Mouse (Mus musculus): ENCODE results near the gene Zfp811. TPM values are rescaled to one million over a fixed set of nuclear protein-coding genes. Genes with fewer than 3 reads are reported as not detected.

Zfp811 gene
- polyA plus RNA-seq, 1 experiment from 2014 or later = 1.3 TPM

- Histone ChIP-seq H3K36me3 (ENCODE audit: control insufficient read depth, insufficient read depth, low read length) (peaks cover 48% of the 10 kb centered on the region), H3K4me2 (ENCODE audit: low read length) (no peak overlapping the region), H3K4me3 (ENCODE audit: control insufficient read depth in 1 of 2, insufficient read depth in 1 of 2, low read depth in 1 of 2, low read length in 2 of 2) (no peak overlapping the region), H3K9me3 (ENCODE audit: control insufficient read depth, low read length) (no peaks in the 10 kb centered on the region), H3K27me3 (ENCODE audit: control insufficient read depth, insufficient read depth, low read length) (no peaks in the 10 kb centered on the region), H3K27ac (replicated peaks in 1 of 2; ENCODE audit: control insufficient read depth in 1 of 2, insufficient read depth in 1 of 2, low read depth in 2 of 2, low read length in 2 of 2) (no peak overlapping the region), H3K4me1 (ENCODE audit: control insufficient read depth in 2 of 2, insufficient read depth in 2 of 2, low read length in 2 of 2) (no peaks in the 10 kb centered on the region), H3K9ac (ENCODE audit: low read length) (no peak overlapping the region)
- no peak for ATAC-seq (ENCODE audit: insufficient number of reproducible peaks, insufficient read depth, low FRiP score, low read depth)
- WGBS = 97% methylated on average over 1 of the region's 1 CpGs
These were observed 6.5 kb upstream of the Zfp811 start for GRCm38 (mm10) chr17:32816074-32816784.

- peaks cover 0 to 2% of the 10 kb centered on the region in 2 experiments; a peak in 1 of 4 replicates for H3K4me1 ChIP-seq (ENCODE audit: control insufficient read depth in 2 of 2, insufficient read depth in 2 of 2, low read length in 2 of 2)
- H3K9ac ChIP-seq (ENCODE audit: low read length) = no peak overlapping the region
- 67% methylated on average over 7 of the region's 7 CpGs for WGBS
- peaks cover 29% of the 10 kb centered on the region for H3K36me3 ChIP-seq (ENCODE audit: control insufficient read depth, insufficient read depth, low read length)
- H3K27me3 ChIP-seq (ENCODE audit: control insufficient read depth, insufficient read depth, low read length) = no peaks in the 10 kb centered on the region
- H3K9me3 ChIP-seq (ENCODE audit: control insufficient read depth, low read length) = no peaks in the 10 kb centered on the region
- no peak for ATAC-seq (ENCODE audit: insufficient number of reproducible peaks, insufficient read depth, low FRiP score, low read depth)
- H3K27ac ChIP-seq (replicated peaks in 1 of 2; ENCODE audit: control insufficient read depth in 1 of 2, insufficient read depth in 1 of 2, low read depth in 2 of 2, low read length in 2 of 2) = no peak overlapping the region
- H3K4me2 ChIP-seq (ENCODE audit: low read length) = no peak overlapping the region
- no peak overlapping the region for H3K4me3 ChIP-seq (ENCODE audit: control insufficient read depth in 1 of 2, insufficient read depth in 1 of 2, low read depth in 1 of 2, low read length in 2 of 2)
These were observed 4.4 kb upstream of the Zfp811 start for GRCm38 (mm10) chr17:32814136-32814535.

GRCm38 (mm10) chr17:32810648-32811047 lies 917 bp upstream of the Zfp811 start:
- ATAC-seq (ENCODE audit: insufficient number of reproducible peaks, insufficient read depth, low FRiP score, low read depth) = no peak
- peaks cover 7% of the 10 kb centered on the region; the same call in 1 of the 2 replicates for H3K36me3 ChIP-seq (ENCODE audit: control insufficient read depth, insufficient read depth, low read length)
- H3K4me2 ChIP-seq (ENCODE audit: low read length) = no peak overlapping the region
- no peaks in the 10 kb centered on the region for H3K27me3 ChIP-seq (ENCODE audit: control insufficient read depth, insufficient read depth, low read length)
- no peaks in the 10 kb centered on the region for H3K9me3 ChIP-seq (ENCODE audit: control insufficient read depth, low read length)
- no peak overlapping the region for H3K27ac ChIP-seq (replicated peaks in 1 of 2; ENCODE audit: control insufficient read depth in 1 of 2, insufficient read depth in 1 of 2, low read depth in 2 of 2, low read length in 2 of 2)
- 34% methylated on average over 1 of the region's 1 CpGs for WGBS
- peaks cover 0 to 4% of the 10 kb centered on the region in 2 experiments; a peak in 2 of 4 replicates for H3K4me1 ChIP-seq (ENCODE audit: control insufficient read depth in 2 of 2, insufficient read depth in 2 of 2, low read length in 2 of 2)
- H3K4me3 ChIP-seq (ENCODE audit: control insufficient read depth in 1 of 2, insufficient read depth in 1 of 2, low read depth in 1 of 2, low read length in 2 of 2) = no peak overlapping the region
- H3K9ac ChIP-seq (ENCODE audit: low read length) = no peak overlapping the region

- Histone ChIP-seq H3K4me2 (ENCODE audit: low read length) (peak overlapping the region; percentile 70), H3K9me3 (ENCODE audit: control insufficient read depth, low read length) (no peaks in the 10 kb centered on the region), H3K4me1 (ENCODE audit: control insufficient read depth in 2 of 2, insufficient read depth in 2 of 2, low read length in 2 of 2) (peaks cover 0 to 4% of the 10 kb centered on the region in 2 experiments; a peak in 2 of 4 replicates), H3K27me3 (ENCODE audit: control insufficient read depth, insufficient read depth, low read length) (no peaks in the 10 kb centered on the region), H3K27ac (replicated peaks in 1 of 2; ENCODE audit: control insufficient read depth in 1 of 2, insufficient read depth in 1 of 2, low read depth in 2 of 2, low read length in 2 of 2) (no peak overlapping the region), H3K36me3 (ENCODE audit: control insufficient read depth, insufficient read depth, low read length) (no peaks in the 10 kb centered on the region), H3K4me3 (ENCODE audit: control insufficient read depth in 1 of 2, insufficient read depth in 1 of 2, low read depth in 1 of 2, low read length in 2 of 2) (peak overlapping the region in 1 of 2 experiments; percentile 44; a peak in 3 of 4 replicates), H3K9ac (ENCODE audit: low read length) (peak overlapping the region; percentile 59)
- 12% methylated on average over 8 of the region's 8 CpGs for WGBS
- no peak for ATAC-seq (ENCODE audit: insufficient number of reproducible peaks, insufficient read depth, low FRiP score, low read depth)
These were observed 810 bp downstream of the Zfp811 start for GRCm38 (mm10) chr17:32808921-32809320.

- Histone ChIP-seq H3K27me3 (ENCODE audit: control insufficient read depth, insufficient read depth, low read length) (no peaks in the 10 kb centered on the region), H3K4me3 (ENCODE audit: control insufficient read depth in 1 of 2, insufficient read depth in 1 of 2, low read depth in 1 of 2, low read length in 2 of 2) (peak overlapping the region in 1 of 2 experiments; percentile 84; a peak in 1 of 4 replicates), H3K9me3 (ENCODE audit: control insufficient read depth, low read length) (no peaks in the 10 kb centered on the region), H3K27ac (replicated peaks in 1 of 2; ENCODE audit: control insufficient read depth in 1 of 2, insufficient read depth in 1 of 2, low read depth in 2 of 2, low read length in 2 of 2) (no peak overlapping the region), H3K4me2 (ENCODE audit: low read length) (peak overlapping the region; percentile 75), H3K9ac (ENCODE audit: low read length) (no peak overlapping the region), H3K36me3 (ENCODE audit: control insufficient read depth, insufficient read depth, low read length) (peaks cover 25% of the 10 kb centered on the region), H3K4me1 (ENCODE audit: control insufficient read depth in 2 of 2, insufficient read depth in 2 of 2, low read length in 2 of 2) (peaks cover 0 to 21% of the 10 kb centered on the region in 2 experiments; a peak in 3 of 4 replicates)
- no peak for ATAC-seq (ENCODE audit: insufficient number of reproducible peaks, insufficient read depth, low FRiP score, low read depth)
- WGBS = 63% methylated on average over 8 of the region's 8 CpGs
These were observed 20.5 kb downstream of the Zfp811 start for GRCm38 (mm10) chr17:32789244-32789643.

GRCm38 (mm10) chr17:32788576-32788975 lies 21.2 kb downstream of the Zfp811 start:
- H3K4me3 ChIP-seq (ENCODE audit: control insufficient read depth in 1 of 2, insufficient read depth in 1 of 2, low read depth in 1 of 2, low read length in 2 of 2) = peak overlapping the region; percentile 84 to 93
- H3K27me3 ChIP-seq (ENCODE audit: control insufficient read depth, insufficient read depth, low read length) = no peaks in the 10 kb centered on the region
- H3K36me3 ChIP-seq (ENCODE audit: control insufficient read depth, insufficient read depth, low read length) = peaks cover 31% of the 10 kb centered on the region
- no peak for ATAC-seq (ENCODE audit: insufficient number of reproducible peaks, insufficient read depth, low FRiP score, low read depth)
- WGBS = 3% methylated on average over 9 of the region's 9 CpGs
- no peaks in the 10 kb centered on the region for H3K9me3 ChIP-seq (ENCODE audit: control insufficient read depth, low read length)
- peaks cover 0 to 21% of the 10 kb centered on the region in 2 experiments; a peak in 3 of 4 replicates for H3K4me1 ChIP-seq (ENCODE audit: control insufficient read depth in 2 of 2, insufficient read depth in 2 of 2, low read length in 2 of 2)
- peak overlapping the region; percentile 20 to 38; a peak in 1 of 4 replicates for H3K27ac ChIP-seq (replicated peaks in 1 of 2; ENCODE audit: control insufficient read depth in 1 of 2, insufficient read depth in 1 of 2, low read depth in 2 of 2, low read length in 2 of 2)
- peak overlapping the region; percentile 75 for H3K4me2 ChIP-seq (ENCODE audit: low read length)
- peak overlapping the region; percentile 96 for H3K9ac ChIP-seq (ENCODE audit: low read length)

GRCm38 (mm10) chr17:32788094-32788559 lies 21.6 kb downstream of the Zfp811 start, which contains the start of gene Zfp871:
Zfp871 (minus strand) TSS chr17:32788287.
- Histone ChIP-seq H3K4me1 (ENCODE audit: control insufficient read depth in 2 of 2, insufficient read depth in 2 of 2, low read length in 2 of 2) (peaks cover 0 to 21% of the 10 kb centered on the region in 2 experiments; a peak in 3 of 4 replicates), H3K27me3 (ENCODE audit: control insufficient read depth, insufficient read depth, low read length) (no peaks in the 10 kb centered on the region), H3K4me3 (ENCODE audit: control insufficient read depth in 1 of 2, insufficient read depth in 1 of 2, low read depth in 1 of 2, low read length in 2 of 2) (peak within 1 kb of the TSS; percentile 84 to 93), H3K27ac (replicated peaks in 1 of 2; ENCODE audit: control insufficient read depth in 1 of 2, insufficient read depth in 1 of 2, low read depth in 2 of 2, low read length in 2 of 2) (peak within 1 kb of the TSS; percentile 89 to 97), H3K9me3 (ENCODE audit: control insufficient read depth, low read length) (no peaks in the 10 kb centered on the region), H3K4me2 (ENCODE audit: low read length) (peak within 1 kb of the TSS; percentile 78), H3K36me3 (ENCODE audit: control insufficient read depth, insufficient read depth, low read length) (peaks cover 36% of the 10 kb centered on the region), H3K9ac (ENCODE audit: low read length) (peak within 1 kb of the TSS; percentile 96)
- WGBS = under 1% methylated on average over 22 of the region's 22 CpGs
- peak; percentile 92 for ATAC-seq (ENCODE audit: insufficient number of reproducible peaks, insufficient read depth, low FRiP score, low read depth)
